Mouse (Mus musculus) heart, adult 9 months (tissue): ENCODE data around the gene Eva1c.

Source experiments
- DNase-seq, 2 experiments: peaks; one replicate each; pipeline ENCODE4 v3.0.0; 2022; ENCODE audit warnings: low spot score in 2 of 2

Gene Eva1c

DNA sequence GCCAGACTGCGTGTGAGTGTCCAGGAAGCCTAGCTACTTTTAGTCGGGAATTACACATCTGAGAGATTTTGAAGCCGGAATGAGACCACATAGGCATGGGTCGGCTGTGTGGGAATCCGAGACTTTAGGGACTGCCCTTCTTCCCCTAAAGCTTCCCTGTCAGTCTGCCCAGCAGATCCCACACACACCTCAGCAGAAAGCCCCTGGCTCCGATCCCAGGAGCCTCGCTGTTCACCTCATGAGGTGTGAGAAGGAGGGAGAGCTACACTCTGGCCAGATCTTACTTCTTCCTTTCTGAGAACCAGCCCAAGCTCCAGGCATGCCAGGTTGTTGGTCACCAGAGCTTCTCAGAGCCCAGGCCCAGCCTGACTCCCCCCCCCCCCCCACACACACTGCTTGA is 38.2 kb downstream of the Eva1c start:
- DNase-seq: no peak

DNA sequence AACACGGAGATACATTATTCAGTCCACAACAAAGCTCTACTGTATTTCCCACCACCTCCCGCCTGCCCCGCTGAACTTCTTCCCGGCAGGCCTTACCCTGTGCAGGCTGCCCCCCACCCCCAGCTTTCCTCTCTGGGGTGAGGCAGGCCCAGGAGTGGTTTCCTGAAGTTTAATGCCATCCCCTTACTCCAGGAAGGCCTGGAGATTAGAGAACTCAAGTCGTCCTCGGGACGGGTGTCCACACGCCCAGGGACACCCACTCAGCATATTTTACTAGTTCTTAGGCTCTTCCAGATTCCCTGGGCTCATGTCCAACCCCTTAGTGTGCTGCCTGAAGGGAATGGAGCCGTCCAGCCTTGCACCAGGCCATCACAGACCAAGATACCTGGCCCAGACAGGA is 39.1 kb downstream of the Eva1c start:
- DNase-seq: no peak

DNA sequence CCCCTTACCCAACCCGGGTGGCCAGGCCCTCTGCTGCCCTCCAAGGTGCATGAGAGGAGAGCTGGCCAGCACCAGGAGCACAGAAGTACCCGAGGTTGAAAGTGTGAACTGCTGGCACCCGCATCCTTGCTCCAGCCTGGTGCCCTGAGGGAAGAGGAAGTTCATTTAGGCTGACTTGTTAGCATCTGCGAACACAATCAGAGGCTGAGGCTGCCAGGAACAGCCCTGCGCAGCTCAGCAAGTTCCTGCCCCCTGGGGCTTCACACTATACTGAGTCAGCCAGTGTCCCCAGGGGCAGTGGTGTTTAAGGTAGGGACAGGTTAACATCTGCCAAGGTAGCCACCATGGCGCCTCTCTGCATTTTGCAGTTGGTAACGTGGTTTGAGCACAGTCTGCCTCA is 41.6 kb downstream of the Eva1c start:
- peak in 1 of 2 experiments; percentile 20 for DNase-seq

DNA sequence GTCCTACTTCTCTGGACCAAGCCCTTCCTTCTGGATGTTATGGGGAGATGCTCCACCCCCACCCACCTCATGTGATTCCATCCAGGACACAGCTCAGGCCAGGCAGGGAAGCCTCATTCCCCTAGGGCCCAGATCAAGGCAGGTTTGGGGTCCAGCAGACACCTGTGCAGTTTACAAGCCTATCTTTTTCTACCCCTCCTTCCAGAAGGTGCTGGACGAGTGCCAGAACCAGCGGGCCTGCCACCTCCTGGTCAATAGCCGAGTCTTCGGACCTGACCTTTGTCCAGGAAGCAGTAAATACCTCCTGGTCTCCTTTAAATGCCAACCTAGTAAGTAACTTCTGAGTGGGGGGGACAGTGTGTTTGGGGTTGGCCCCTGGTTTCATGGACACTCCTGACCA is 42.8 kb downstream of the Eva1c start:
- no peak for DNase-seq

DNA sequence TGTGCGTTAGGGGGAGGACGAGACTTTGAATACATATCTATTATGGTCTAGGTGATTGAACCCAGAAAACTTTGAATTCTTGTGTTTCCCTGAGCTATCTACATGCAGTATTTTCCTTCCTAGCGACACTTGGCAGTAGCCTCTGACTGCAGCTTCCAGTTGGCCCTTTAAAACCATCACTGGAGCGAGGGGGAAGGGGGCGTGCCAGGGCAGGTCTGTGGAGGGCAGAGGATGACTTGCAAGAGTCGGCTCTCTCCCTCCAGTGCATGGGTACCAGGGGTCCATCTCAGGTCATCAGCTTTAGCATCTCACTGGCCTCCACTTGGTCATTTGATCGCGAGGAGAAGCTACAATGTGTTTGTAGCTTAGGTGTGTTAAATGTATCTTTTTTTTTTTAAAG is 46.4 kb downstream of the Eva1c start:
- DNase-seq: no peak

DNA sequence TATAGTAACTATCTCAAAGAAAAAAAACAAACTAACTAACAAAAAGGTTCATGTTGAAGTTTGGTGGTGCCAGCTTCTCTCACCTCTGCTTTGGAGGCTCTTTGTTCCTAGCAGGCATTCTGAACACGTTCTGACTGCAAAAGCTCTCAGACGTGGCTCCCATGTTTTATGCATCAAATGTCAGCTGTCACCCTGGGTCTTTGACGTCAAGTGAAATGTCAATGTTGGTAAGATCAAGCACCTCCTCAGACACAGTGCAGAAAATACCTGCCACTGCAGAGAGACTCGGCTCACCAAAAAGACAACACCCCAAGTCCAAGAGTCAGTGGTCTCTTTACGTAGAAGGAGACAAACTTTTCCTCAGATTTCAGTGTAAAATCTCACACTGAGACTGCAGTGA is 48.0 kb downstream of the Eva1c start:
- no peak for DNase-seq

DNA sequence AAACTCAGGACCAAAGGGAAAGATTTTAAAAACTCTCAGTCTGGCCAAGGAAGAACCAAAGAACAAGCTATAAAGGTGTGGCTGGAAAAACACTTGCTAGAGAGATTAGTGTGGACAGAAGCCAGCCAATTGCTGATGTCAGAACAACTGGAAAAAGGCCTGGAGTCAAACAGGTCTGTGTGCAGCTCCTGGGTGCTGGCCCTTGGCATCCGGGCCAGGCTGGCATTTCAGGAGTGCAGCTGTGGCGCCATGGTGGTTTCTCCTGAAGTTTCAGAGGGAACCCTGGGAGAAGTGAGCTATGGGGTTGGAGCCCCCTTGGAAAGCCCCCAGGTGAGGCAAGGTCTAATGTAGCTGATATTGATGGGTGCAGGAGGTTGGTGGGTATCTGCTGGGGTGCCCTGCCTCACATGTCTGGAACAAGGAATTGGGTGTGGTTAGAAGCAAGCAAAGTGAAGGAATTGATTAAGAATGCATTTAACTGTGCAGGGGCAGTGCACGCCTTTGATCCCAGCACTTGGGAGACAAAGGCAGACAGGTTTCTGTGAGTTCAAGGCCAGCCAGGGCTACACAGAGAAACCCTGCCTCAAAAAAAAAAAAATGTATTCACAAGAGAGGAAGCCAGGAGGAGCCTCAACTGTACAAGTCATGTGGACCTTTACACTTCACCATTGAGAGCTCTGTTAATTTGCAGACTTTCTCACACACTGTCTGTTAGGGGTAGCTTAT is 51.8 kb downstream of the Eva1c start:
- no peak for DNase-seq

DNA sequence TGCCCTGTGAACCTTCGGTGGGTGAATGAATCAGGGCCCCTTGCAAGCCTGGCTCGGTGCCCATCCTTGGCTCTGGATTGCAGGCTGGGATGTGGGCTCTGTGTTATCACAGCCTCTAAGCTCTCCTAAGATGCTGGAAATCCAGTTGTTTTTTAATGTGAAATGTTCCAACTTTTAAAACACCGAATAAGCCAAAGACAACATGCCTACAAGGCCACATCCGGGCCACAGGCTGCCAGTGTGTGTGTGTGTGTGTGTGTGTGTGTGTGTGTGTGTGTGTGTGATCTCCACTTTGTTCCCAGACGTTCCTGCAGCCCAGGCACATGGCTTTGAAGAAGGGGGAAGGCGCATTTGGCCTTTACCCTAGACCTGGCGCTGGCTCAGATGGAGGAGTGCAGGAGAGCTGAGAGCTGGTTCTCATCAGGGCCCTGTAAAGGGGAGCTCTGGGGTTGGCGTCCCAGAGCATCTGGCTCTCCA is 56.0 kb downstream of the Eva1c start:
- peak; percentile 31 to 60 for DNase-seq

DNA sequence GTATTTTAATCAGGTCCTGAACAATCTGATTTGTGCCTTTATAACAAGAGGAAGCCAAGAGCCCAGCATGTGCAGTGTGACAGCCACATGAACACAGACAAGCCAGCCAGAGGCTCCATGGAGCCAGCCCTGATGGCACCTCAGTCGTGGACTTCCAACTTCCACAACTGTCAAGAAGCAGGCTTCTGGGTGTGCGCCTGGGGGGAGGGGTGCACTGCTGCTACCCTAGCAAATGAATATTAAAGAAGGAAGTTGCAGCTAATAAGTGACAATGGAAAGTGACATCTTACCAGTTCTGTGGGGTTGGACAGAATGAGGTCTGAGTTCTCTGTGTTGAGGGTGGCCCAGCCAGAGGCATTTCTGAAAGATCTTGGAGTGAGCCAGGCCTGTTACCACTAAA is 58.8 kb downstream of the Eva1c start:
- no peak for DNase-seq

DNA sequence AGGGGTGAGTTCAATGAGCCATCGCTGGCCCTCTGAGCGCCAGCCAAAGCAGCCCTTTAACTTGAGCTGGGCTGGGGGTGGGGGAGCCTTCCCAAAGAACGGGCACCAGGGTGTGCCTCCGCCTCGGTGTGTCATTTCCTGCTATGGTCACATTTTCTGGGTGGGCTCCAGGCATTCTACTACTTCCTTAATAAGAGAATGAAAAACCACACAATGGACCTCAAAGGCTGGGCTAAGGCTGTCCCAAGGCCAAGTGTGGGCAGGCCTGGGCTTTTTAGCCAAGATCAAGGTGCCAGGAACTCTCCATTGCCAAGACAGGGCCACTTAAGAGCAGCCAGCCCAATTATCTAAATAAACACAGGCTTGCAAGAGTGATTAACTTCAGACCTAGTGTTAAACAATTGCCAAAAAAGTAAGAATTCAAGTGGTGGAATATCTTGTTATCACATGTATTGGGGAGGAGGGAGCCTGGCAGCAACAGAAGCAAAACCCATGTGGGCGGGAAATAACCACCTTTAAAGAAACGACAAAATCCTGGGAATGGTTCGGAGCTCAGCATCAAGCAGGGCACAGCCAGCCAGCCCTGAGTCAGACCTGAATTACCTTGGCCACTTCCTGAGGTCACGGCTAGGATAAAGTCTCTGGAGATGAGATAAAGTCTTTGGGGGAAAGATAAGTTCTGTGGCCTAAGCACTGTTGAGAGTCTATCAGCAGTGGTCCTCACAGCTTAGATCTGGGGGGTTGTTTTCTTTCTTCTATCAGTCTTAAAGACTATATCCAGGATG is 59.5 kb downstream of the Eva1c start:
- DNase-seq: peak; percentile 47 to 65

DNA sequence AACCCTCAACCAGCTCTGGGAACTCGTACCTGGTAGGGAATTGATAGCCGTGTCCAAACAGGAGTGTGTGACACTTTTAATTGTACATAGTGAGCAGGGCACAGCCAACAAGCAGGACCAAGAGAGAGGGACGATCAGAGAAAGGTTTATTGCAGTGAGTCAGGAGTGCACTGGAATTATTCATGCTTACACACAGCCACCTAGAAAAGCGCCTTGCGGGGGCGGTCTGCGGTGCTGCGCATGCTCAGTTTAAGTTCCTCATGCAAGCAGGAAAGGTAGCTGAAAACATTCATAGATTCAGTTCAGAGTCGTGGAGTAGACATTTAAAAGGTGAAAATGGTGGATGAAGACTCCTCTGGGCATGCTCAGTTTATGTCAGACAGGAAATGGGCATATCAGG is 64.2 kb downstream of the Eva1c start:
- no peak for DNase-seq

DNA sequence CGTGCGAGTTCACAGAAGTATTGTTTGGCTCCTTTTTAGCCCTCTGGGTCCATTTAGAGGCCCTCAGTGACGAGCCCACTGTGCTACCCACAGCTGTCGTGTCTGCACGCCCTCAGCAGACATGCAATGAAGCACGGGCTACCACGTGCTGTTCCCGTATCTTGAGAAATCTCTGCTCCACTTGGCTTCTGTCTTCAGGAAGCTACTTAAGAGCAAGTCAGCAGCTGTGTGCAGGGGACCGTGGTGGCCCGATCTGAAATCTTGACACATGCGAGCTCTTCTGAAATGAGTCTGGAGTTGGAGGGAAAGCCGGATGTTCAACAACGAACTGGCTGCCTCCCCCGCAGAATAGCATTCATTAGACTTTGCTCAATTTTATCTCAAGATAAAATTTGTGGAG is 65.1 kb downstream of the Eva1c start:
- peak; percentile 22 to 59 for DNase-seq

DNA sequence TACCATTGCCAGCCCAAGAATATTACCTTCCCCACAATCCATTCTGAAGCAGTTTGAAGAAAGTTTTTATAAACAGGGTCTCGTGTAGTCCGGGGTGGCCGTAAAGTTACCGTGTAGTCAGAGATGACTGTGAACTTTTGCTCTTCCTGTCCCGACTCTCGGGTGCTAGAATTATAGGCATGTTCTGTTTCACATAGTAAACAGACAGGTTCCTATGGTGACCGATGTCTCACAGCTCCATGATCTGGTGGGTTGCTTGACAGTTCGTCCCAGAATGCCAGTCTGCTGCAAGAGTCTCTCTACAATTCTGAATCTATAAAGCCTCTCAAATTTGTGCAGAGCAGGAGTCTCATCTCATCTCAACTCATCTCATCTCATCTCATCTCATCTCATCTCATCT is 65.6 kb downstream of the Eva1c start:
- no peak for DNase-seq

DNA sequence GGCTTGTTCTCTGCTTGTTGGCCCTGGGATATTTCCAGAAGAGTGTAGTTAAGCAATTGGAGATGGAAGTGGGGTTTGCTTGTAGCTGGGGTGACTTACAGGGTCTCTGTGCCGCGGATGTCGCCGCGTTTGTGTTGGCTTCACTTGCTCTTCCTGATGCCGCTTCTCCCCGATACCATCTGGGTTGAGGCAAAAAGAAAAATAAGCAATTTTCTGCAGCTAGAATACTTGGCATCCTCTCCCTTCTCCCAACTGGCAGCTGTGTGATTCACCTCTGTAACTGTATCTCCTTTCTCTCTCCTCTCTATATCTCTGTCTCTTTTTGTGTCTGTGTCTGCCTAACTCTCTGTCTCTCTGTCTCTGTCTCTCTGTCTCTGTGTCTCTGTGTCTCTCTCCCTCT is 66.5 kb downstream of the Eva1c start:
- DNase-seq: no peak

DNA sequence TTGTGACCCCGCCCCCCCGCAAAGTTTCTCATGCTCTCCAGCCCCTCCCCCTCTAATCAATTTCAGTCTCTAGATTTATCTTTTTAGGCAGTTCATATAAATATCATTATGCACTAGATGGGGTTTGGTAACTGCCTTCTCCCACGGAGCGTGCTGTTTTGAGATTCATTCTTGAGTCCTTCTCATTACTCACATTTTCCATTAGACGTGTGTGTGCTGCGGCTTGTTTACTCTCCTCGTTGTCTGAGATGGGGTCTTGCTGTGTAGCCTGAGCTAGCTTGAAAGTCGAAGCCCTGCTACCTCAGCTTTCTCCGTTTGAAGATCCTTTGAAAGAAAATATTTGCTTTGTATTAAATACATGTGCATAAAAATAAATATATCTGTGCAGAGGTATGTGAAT is 67.3 kb downstream of the Eva1c start:
- no peak for DNase-seq

DNA sequence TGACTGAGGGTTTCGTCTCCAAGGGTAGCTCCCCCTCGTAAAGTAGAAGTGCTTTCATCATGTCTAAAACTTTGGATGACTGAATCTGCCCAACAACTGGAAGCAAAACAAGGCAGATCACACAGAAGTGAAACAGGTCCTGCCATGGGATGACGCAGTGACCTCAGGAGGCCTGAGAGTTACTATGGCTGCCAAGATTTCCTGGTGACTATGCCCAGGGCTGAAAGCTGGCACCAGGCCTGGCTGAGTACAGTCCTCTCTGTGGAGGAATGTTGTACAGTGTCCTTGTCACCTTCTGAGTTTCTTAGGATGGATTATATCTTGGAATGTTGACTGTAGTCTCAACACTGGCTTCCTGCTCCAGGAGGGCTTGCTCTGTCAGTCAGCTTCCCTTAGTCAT is 71.1 kb downstream of the Eva1c start:
- DNase-seq: peak in 1 of 2 experiments; percentile 68

DNA sequence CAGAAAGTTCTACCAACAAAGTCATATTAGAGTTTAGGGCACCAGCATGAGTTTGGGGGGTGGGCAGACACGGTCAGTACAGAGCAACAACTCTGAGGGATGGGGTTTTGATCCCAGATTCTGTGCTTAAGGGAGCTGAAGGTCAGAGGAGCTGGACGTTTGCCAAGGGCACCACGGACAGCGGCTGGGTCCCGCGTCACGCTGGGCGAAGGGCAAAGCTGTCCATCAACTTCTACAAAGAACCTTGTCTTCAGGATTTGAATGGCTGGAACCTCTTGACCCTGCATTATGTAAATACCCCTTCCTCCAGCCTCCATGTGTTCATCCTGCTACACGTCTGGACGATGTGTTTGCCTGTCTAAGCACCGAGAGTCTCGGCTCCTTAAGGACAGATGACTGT is 73.0 kb downstream of the Eva1c start:
- DNase-seq: no peak

DNA sequence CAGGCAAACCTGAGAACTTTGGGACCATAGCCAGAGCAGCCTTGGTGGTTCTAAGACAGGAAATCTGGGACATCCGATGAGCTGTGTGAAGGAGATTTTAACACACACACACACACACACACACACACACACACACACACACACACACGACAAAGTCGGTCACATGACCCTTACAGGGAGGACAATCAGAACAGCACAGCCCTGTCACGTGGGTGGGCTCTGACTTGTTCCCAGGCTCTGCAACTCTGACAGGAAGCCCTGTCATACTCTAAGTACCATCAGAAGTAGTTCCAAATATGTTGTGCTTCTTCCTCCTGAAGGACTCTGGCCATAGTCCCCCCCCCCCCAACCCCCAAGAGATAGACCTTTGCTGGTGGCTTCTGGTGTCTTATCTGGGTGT is 74.8 kb downstream of the Eva1c start:
- no peak for DNase-seq

DNA sequence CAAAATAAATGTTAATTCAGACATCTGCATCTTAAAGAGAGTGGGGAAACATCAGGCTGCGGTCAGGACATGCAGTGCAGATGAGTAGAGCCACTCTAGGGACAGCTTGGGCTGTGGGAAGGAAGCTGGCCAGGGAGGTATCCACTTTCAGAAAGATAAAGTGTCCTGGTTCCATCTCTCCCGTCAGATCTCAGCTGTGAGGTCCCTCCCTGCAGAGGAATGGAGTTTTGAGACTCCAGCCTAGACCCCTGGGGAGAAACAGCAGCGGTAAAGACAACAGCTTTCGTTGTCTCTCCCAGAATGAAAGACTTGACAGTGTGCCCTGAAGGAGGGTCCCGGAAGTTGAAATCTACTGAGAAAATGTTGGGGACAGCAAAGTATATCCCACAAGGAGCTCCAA is 76.8 kb downstream of the Eva1c start:
- no peak for DNase-seq

DNA sequence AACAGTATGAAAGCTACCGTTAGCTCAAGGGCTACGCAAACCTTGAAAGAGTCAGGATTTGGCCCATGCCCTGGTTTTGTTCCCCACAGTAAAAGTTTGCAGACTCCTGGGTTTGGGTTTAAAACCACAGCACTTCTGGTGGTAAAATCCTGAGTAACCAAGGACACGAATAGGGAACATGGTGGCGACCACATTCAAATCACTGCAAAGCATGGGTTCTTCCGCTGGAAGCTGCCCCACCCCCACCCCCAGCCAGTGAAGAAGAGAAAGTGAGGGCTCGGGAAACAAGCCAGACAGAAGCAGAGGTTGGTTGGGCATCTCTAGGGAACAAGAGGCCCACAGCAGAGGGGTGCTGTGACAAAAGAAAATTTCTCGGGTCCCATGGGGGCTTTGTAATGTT is 80.7 kb downstream of the Eva1c start:
- DNase-seq: no peak

DNA sequence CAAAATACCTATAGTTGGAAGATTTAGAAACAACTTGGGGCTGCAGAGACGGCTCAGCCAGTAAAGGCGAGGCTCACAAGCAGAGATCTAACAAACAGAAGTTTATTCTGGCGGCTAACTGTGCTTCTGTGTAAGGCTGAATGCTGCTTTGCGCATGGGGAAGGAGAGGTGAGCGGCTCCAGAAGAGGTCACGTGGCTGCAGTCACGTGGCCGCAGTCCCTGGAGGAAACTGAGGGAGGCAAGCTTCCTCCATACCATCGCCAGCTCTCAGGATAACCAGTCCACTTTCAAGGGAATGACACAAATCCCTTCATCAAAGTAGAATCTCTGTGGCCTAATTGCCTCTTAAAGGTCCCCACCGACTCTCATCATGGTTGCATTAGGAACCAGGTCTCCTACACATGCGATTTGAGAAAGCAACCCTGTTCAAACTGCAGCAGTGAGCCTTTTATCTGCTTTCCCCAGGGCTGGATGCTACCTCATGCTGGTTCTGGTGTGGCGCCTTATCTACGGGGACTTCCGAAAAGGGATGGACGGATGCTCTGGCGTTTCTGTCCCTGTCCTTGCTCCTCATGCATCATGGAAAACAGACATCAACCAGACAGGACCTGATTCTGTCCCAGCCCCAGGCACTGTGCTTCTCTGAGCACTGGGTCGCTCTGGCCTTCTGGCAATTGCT is 84.5 kb downstream of the Eva1c start:
- peak in 1 of 2 experiments; percentile 37 for DNase-seq

DNA sequence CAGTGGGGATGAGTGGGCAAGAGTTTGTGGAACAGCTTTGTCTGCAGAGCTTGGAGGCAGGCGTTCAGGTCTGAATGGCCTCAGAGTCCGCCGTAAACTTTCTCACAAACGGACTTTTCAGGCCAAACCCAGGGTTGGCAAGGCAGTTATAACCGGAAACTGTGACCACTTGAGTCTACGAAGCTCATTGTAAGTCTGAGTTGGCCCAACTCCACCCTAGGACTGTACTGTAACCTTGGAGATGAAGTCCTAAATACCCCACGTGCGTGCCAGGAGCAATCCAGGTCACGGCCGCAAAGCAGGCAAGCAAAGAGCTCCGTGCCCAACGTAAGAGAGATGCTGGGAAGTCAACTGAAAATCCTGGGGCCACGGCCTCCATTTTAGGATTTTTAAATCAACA is 85.2 kb downstream of the Eva1c start:
- DNase-seq: no peak

DNA sequence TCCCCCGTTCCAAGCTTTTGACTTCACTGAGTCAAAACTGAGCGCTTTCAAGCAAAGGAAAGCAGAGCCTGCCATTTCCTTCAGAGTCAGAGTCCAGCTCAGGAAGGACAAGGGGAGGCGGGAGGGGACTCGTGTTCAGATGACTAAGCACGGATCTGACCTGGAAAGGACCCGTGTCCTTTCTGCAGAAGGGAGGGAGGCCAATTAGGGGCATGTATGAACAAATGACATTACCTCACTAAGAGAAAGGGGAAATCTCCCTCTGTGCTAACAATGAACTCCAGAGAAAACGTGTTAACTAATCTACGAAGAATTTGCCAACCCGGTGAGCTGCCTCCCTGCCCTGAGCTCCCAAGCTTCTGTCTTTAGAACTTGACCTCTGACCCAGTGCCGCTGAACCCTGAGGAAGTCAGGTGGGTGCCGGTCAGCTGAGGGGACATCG is 89.5 kb downstream of the Eva1c start:
- peak; percentile 58 to 64 for DNase-seq
